Mouse (Mus musculus) ES-E14 (cell line): ENCODE data around the gene Rnls. TPM values are rescaled to one million over a fixed set of nuclear protein-coding genes. Genes with fewer than 3 reads are reported as not detected.
A peak's percentile ranks its signal among the peaks of the same experiment; 100 is the strongest.

Experiments used
- DNase-seq: peaks from one replicate; pipeline ENCODE4 v3.0.0-alpha.2; 2013; ENCODE audit warnings: low read depth, low spot score
- H3K27ac ChIP-seq: 2 replicates; pipeline ENCODE4 v1.5.1; 2012; ENCODE audit warnings: low read depth, mild to moderate bottlenecking, low read length, moderate library complexity, mixed read lengths; ENCODE audit not compliant: poor library complexity, insufficient read depth, severe bottlenecking
- H3K36me3 ChIP-seq: 2 replicates; pipeline ENCODE4 v1.6.1; 2012; ENCODE audit warnings: mild to moderate bottlenecking, low read length, moderate library complexity, mixed read lengths; ENCODE audit not compliant: control insufficient read depth, poor library complexity, insufficient read depth, severe bottlenecking
- H3K4me1 ChIP-seq, 2 experiments: fragments of 150-350 bp in 1 of 2; sonication (generic) in 1 of 2; 2 replicates each; pipeline ENCODE4 v1.6.1; 2012; ENCODE audit warnings: low read length in 2 of 2, mild to moderate bottlenecking in 1 of 2, mixed read lengths in 1 of 2; ENCODE audit not compliant: control insufficient read depth in 2 of 2, insufficient read depth in 2 of 2, poor library complexity in 1 of 2
- H3K4me3 ChIP-seq, 2 experiments: fragments of 150-350 bp in 1 of 2; sonication (generic) in 1 of 2; 2 replicates each; pipeline ENCODE4 v1.5.1; 2012; ENCODE audit warnings: low read length in 2 of 2, low read depth in 1 of 2, mild to moderate bottlenecking in 1 of 2, mixed read lengths in 1 of 2; ENCODE audit not compliant: insufficient read depth in 1 of 2, poor library complexity in 1 of 2, severe bottlenecking in 1 of 2
- H3K9ac ChIP-seq: 2 replicates; pipeline ENCODE4 v1.6.1; 2012; ENCODE audit warnings: low read depth, mild to moderate bottlenecking, low read length, mixed read lengths; ENCODE audit not compliant: poor library complexity, insufficient read depth, severe bottlenecking
- H3K9me3 ChIP-seq: fragments of 150-350 bp; sonication (generic); 2 replicates; pipeline ENCODE4 v1.6.1; 2012; ENCODE audit warnings: low read depth, mild to moderate bottlenecking, low read length; ENCODE audit not compliant: control insufficient read depth, insufficient read depth
- CHD2 ChIP-seq: IDR thresholded peaks from 2 replicates; pipeline ENCODE4 v1.6.1; 2014; ENCODE audit warnings: mild to moderate bottlenecking, low read depth, low read length, inconsistent platforms
- HCFC1 ChIP-seq: IDR thresholded peaks from 2 replicates; pipeline ENCODE4 v1.6.1; 2012; ENCODE audit warnings: low read length, inconsistent platforms, borderline replicate concordance; ENCODE audit not compliant: insufficient read depth
- MAFK ChIP-seq: IDR thresholded peaks from 2 replicates; pipeline ENCODE4 v1.6.1; 2014; ENCODE audit warnings: mild to moderate bottlenecking, low read depth, low read length, inconsistent platforms; ENCODE audit not compliant: insufficient read depth
- ZC3H11A ChIP-seq: IDR thresholded peaks from 2 replicates; pipeline ENCODE4 v1.6.1; 2012; ENCODE audit warnings: low read depth, mild to moderate bottlenecking, inconsistent platforms, low read length, borderline replicate concordance
- ZNF384 ChIP-seq: IDR thresholded peaks from 2 replicates; pipeline ENCODE4 v1.6.1; 2012; ENCODE audit warnings: low read depth, low read length, inconsistent platforms
- in situ Hi-C, 2 experiments: fragments of 600-800 bp; cut with MboI; formaldehyde crosslinking; loops; one replicate each; pipeline ENCODE4 v1.15.1; 2025; ENCODE audit warnings: low sequenced_read_pairs in 2 of 2, inconsistent platforms in 1 of 2; ENCODE audit not compliant: unreplicated experiment in 2 of 2
- total RNA-seq: library from RNA; depleted of rRNA; stranded (reverse); fragments of 300-350 nt; gene quantifications from 2 replicates; pipeline ENCODE4 v1.2.3, GENCODE M21; 2012

Gene Rnls
- total RNA-seq, 1 experiment, result 0.80 TPM

DNA sequence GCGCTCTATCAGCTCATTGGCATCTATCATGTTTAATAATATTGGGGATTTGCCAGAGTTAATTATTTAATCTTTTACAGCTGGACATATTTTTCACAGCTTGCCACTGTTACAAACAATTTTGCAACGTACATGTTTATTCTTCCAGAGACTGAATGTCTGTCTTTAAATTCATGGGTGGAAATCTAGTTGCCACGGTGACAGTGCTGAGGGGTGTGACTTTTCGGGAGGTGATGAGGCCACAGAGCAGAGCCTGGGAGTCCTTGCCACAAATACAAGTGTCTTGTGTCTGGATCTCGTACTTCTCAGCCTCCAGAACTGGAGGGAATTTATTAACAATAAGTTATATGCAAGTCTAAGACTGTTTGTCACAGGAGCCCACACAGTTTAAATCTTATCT, 212.5 kb downstream of the Rnls start:
- H3K9ac ChIP-seq, result no peak overlapping the region
- no peak overlapping the region for H3K4me3 ChIP-seq
- no peaks in the 10 kb centered on the region for H3K9me3 ChIP-seq
- no peak overlapping the region for H3K27ac ChIP-seq
- H3K4me1 ChIP-seq, result peaks cover 2 to 6% of the 10 kb centered on the region in 2 experiments; a peak in 2 of 4 replicates
- no peaks in the 10 kb centered on the region for H3K36me3 ChIP-seq
- no peak for DNase-seq
- no peak for TF ChIP-seq HCFC1
- no peak for TF ChIP-seq CHD2
- in situ Hi-C loops, result no loop called here

DNA sequence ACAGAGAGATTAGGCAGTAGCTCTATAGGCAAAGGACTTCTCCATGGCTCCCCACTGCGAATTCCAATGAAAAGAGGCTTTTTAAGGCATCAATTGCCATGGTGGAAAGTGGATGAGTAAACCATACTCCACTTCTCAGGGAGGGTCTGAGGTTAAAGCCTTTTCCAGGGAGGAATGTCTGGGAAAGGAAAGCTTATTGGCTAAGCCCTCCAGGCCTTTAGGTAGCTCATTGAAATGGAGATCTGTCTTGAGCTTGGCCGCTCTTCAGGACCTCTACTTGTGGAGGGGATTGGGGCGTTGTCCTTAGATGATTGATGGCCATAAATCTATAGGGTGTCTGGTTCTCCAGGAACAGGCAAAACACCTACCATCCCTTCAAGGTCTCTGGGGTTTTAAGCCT, 213.2 kb downstream of the Rnls start:
- in situ Hi-C loops, result no loop called here
- peak; percentile 48 for DNase-seq
- no peak for TF ChIP-seq ZC3H11A
- no peak for TF ChIP-seq ZNF384
- no peak for TF ChIP-seq CHD2
- no peak for TF ChIP-seq HCFC1
- TF ChIP-seq MAFK, result no peak

DNA sequence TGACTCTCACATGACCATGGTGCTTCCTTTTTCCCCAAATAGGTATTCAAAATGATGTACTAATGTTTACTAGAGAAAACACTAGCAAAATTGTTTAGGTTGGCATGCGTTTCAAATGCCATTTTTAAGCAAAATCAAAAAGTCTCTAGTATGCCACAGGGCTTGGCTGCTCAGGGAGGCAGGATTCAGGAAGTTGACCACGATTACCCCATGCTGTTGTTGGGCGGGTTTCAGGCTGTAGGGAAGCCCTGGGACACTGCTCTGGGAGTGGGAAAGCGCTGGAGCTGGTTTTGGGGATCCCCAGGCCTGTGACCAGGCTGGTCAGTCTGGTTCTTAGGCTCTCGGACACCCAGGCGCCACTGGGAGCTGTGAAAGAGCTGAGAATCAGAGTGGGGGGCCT, 213.7 kb downstream of the Rnls start:
- H3K36me3 ChIP-seq, result no peaks in the 10 kb centered on the region
- H3K27ac ChIP-seq, result no peak overlapping the region
- no peak for DNase-seq
- H3K4me3 ChIP-seq, result peak overlapping the region in 1 of 2 experiments; percentile 23; a peak in 2 of 4 replicates
- no peaks in the 10 kb centered on the region for H3K9me3 ChIP-seq
- TF ChIP-seq CHD2 (no peak), HCFC1 (no peak), MAFK (no peak), ZNF384 (no peak), ZC3H11A (no peak)
- in situ Hi-C loops, result no loop called here
- H3K9ac ChIP-seq, result no peak overlapping the region
- H3K4me1 ChIP-seq, result peaks cover 2 to 6% of the 10 kb centered on the region in 2 experiments; a peak in 2 of 4 replicates

More for the DNA sequence above, 213.2 kb downstream of the Rnls start:
- H3K36me3 ChIP-seq, result no peaks in the 10 kb centered on the region
- no peak overlapping the region for H3K9ac ChIP-seq
- peak overlapping the region in 1 of 2 experiments; percentile 23; a peak in 1 of 4 replicates for H3K4me3 ChIP-seq
- no peaks in the 10 kb centered on the region for H3K9me3 ChIP-seq
- H3K27ac ChIP-seq, result no peak overlapping the region
- peaks cover 2 to 6% of the 10 kb centered on the region in 2 experiments; a peak in 2 of 4 replicates for H3K4me1 ChIP-seq

DNA sequence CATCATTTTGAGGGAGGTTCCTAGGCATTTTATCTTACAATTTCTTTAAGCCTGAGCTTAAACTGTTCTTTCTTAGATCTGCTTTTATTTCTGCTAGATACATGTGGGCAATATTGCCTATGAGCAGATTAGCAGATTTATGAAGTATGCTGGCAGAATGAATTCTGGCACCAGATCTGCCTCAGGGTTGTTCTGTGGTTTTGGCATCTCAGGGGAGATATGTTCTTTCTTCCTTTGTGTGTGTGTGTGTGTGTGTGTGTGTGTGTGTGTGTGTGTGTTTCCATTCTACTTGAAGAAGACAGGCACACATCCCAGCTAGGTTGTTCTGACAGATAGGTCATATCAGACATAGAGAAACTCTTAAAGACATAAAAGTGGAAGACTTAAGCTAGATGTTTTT, 218.1 kb downstream of the Rnls start:
- DNase-seq, result no peak
- no peak for TF ChIP-seq MAFK
- TF ChIP-seq ZNF384, result no peak
- TF ChIP-seq CHD2, result no peak
- TF ChIP-seq ZC3H11A, result no peak
- TF ChIP-seq HCFC1, result no peak
- no peaks in the 10 kb centered on the region for H3K9me3 ChIP-seq
- H3K36me3 ChIP-seq, result no peaks in the 10 kb centered on the region
- no peak overlapping the region for H3K9ac ChIP-seq
- H3K27ac ChIP-seq, result no peak overlapping the region
- peaks cover 2 to 4% of the 10 kb centered on the region in 2 experiments; a peak in 2 of 4 replicates for H3K4me1 ChIP-seq
- H3K4me3 ChIP-seq, result no peak overlapping the region
- in situ Hi-C loops, result no loop called here

DNA sequence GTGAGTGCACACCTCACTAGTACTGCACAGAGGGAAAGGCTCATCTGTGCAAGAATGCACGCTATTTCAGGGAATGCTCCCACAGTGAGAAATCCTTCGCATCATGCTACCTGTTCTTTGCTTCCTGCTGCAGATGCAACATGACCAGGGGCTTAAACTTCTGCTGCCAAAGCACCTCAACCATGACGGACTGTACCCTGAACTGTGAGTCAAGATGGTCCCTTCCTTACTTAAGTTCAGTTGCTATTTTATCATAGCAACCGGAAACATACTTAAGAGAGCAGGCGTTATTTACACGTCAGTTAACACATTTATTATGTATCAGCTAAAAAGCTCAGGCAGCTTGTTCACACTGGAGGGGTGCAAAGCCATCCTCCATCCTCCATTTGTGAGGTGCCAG, 222.2 kb downstream of the Rnls start:
- Histone ChIP-seq H3K4me1 (no peaks in the 10 kb centered on the region), H3K9me3 (no peaks in the 10 kb centered on the region), H3K9ac (no peak overlapping the region), H3K4me3 (no peak overlapping the region), H3K36me3 (no peaks in the 10 kb centered on the region), H3K27ac (no peak overlapping the region)
- no peak for TF ChIP-seq ZC3H11A
- TF ChIP-seq HCFC1, result no peak
- TF ChIP-seq MAFK, result no peak
- no peak for TF ChIP-seq CHD2
- in situ Hi-C loops, result no loop called here
- no peak for DNase-seq
